Mouse (Mus musculus) cerebellum, adult 11 months (tissue): ENCODE measurements around the gene Gbgt1.
A peak's percentile ranks its signal among the peaks of the same experiment; 100 is the strongest.

Experiments
- DNase-seq: peaks from one replicate; pipeline ENCODE4 v3.0.0; 2022

Gbgt1 gene

GRCm38 (mm10) chr2:28530311-28530710 lies 33.6 kb downstream of the Gbgt1 start:
- DNase-seq = no peak

- DNase-seq = peak; percentile 86
Measured at GRCm38 (mm10) chr2:28532938-28533771, 36.5 kb downstream of the Gbgt1 start.

GRCm38 (mm10) chr2:28533901-28534435 lies 37.3 kb downstream of the Gbgt1 start:
- DNase-seq = no peak

DNA sequence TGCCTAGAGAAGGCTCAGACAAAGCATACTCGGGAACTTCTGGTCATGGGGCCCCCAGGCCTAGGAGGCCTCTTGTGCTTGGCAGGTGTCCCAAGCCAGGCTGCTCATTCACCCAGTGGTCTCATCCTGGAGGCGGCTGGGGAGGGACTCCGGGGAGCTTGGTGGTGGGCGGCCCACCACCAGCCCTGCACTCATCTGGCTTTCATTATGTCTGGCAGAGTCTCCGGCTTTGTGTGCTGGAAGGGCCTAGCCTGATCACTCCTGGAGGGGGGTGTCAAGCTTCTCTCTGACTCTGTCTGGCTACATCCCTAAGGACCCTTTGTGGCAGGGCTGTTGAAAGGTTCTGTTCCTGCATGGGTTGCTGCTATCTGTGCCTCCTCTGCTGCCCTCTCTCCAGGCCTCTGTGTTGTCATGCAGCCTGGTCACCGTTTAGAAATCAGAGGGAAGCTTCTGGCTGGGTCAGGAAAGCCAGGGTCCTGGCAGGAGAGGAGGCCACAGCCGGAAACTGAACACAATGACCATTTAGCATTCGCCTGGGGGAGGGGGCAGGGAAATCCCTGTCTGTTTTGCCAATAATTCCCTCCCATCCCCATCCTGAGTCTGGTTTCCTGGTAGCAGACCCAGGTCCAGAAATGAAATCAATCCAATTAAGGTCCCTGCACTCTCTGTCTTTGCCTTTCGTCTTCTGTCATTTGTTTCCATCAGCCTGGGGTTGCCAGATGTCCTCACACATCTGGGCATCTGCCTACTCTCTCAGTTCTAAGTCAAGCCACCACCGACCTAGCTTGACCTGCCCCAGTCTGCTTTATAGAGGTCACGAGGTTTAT lies 38.0 kb downstream of the Gbgt1 start:
- peak; percentile 57 for DNase-seq

GRCm38 (mm10) chr2:28535263-28535540 lies 38.5 kb downstream of the Gbgt1 start:
- no peak for DNase-seq

DNA sequence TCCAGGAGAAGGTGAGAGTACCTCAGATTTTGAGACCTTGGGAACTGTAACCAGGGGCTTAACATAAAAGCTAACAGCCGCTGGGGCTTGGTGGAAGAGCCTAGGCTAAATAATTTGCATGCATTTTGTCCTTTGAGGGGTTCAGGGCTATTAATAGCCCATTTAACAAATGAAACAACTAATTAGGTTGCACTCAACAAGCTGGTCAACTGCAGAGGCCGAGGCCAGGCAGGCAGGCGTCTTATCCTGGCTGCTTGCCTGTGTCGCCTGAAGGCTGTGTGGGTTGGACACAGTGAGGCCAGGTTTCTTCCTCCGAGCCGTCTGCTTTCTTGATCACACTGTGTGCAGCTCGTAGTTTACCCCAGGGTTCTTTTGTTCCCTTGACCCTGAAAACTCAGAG lies 39.0 kb downstream of the Gbgt1 start:
- peak; percentile 76 for DNase-seq

DNA sequence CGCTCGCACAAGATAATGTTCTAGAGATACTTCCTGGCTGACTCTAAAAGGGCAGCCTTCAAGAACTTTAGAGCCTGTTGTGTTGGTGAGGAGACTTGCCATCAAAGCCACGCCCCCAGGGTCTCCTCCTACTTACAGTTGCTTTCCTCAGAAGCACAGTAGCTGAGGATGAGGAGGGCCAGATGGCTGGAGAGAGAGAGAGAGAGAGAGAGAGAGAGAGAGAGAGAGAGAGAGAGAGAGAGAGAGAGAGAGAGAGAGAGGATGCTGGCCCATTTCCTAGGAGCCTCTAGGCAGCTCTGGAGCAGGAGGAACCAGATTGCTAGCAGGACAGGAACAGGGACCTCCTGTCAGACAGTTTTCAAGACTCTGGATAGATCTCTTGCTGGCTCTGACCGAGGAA lies 39.5 kb downstream of the Gbgt1 start:
- peak; percentile 41 for DNase-seq

DNA sequence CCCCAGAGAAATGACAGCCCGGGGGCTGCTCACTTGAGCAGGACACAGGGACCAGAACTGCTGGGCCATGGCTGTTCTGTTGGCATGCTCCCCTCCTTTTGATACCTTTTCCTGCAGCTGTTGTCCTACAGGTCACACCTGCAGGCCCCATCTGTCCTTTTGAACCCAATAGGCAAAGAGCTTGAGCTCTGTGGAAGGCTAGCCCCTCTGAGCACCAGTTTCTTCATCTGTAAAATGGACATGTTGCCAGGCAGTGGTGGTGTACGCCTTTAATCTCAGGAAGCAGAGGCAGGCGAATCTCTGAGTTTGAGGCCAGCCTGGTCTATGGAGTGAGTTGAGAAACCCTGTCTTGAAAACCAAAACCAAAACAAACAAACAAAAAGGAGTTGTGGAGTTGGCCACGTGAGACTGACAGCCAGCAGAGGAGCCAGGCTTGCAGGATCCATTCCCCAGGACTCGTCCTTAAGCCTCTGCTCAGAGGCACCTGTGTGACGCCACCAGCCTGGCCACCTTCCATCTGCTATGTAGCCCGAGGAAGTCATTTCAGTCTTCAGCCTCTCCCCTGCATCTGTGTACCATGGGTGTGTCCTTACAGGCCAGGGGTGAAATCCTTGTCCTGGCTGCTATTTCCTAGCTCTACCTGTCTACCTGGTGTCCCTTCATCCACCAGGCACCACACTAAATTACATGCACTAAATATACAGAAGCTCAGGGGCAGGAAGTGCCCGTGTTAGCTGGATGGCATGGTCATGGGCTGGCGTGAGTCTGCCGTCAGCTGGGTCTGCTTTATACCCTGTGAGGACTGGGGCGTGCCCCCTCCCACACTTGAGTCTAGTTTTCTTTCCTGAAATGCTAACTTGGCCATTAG lies 40.3 kb downstream of the Gbgt1 start:
- peak; percentile 46 for DNase-seq

GRCm38 (mm10) chr2:28537634-28537920 lies 40.9 kb downstream of the Gbgt1 start:
- DNase-seq = no peak

DNA sequence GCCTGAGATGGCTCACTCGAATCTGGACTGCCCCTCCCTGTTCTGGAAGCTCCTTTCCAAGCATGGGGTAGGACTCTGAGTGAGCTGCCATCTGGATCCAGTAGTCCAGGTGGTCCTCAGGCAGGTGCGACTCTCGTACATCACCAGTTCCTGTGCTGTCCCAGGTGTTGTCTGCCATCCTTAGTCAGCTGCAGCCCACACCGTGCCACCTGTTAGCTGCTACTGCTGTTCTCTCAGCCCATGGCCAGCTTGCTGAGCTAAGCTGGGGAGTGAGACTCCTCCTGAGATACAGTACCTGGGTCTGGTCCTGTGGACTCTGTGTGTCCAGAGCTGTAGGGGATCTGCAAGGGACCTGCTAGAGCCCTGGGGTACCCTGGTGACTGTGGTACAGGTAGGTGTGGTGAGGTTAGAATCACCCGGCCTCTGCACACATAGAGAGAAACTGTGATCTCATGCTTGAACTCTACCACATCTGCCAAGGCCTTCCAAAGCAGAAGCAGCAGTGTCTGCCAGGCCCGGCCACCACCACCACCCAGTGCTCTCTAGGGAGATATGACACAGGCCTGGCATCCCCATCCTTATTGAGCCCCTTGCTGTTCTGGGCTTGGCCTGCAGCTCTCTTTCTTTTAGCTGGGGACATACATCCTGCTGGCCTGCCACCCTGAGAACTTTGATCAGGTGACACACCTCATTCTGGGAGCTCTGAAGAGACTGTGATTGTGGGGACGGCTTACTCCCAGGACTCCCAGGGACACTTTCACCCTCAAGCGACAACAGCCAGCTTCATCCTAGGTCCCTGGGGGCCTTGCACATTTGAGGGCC lies 41.5 kb downstream of the Gbgt1 start:
- DNase-seq = peak; percentile 37

DNA sequence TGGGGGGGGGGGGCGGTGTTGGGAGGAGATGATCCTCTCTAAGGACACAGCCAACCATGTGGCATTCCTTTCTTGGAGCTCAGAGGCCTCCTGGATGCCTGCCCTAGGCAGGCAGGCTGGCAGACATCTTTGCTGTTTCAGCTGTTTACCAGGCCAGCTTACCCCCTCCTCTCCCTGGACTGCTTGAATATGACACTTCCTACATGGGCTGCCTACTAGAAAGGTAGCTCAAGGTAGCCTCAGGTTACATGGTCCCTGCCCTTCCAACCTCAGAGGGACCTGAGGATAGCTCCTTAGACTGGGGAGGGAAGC lies 42.1 kb downstream of the Gbgt1 start:
- peak; percentile 33 for DNase-seq

DNA sequence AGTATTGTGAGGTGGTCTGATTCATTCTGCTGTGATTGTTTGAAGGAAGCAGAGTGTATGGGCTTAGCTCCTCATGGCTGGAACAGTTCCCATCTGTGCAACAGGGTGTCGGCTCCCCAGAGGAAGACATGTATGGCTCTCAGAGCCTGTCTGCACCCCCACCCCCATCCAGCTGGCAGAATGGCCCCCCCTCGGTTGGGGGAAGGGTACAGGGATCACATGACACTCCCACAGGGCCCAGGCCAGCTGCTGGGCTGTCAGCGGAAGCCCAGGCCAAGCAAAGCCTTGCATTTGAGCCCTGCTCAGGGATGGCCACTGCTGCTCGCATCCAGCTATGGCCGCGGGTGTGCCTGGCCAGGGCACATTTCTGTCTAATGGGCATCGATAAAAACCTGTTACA lies 42.5 kb downstream of the Gbgt1 start:
- peak; percentile 58 for DNase-seq

DNA sequence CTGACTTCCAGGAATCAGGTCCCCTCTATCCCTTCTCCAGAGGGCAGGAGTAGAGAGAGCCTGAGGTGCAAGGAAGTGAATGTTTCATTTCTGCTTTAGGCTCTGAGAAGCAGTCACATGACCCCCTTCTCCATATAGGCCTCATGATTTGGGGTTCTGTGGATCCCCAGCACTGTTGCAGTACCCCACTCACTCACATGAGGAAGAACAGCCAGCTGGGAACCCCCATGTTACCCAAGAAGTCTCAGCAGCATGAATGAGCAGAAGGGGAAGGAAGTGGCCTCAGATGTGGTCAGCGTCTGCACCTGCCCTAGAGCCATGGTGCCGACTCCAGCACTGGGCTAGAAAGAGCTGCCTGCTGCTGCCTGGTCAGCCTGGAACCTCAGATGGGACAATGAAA lies 43.3 kb downstream of the Gbgt1 start:
- DNase-seq = no peak

DNA sequence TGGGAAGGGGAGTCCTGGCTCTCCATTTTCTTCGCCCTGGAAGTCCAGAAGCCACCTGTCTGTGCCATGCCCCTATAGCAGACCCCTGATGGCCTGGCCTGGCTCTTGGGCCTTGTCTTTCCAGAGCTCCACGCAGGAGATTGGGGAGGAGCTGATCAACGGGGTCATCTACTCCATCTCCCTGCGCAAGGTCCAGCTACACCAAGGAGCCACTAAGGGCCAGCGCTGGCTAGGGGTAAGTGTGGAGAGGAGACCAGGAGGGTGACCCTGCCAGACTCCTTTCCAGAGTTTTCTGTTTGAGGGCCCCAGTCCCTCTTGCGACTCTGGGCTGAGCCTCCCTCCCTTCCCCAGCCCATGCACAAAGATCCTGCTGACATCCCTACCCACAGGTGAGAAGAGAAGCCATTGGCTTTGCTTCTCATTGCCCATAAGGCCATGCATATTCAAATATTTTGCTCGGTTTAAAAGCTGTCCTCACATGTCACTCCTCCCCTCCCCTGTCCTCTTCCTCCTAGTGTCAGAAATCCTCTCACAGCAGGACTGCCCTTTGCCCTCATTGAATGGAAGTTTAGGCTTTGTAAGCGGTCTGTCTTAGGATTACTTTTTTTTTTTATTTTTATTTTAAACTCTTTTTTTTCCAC lies 44.0 kb downstream of the Gbgt1 start:
- DNase-seq = peak; percentile 16

DNA sequence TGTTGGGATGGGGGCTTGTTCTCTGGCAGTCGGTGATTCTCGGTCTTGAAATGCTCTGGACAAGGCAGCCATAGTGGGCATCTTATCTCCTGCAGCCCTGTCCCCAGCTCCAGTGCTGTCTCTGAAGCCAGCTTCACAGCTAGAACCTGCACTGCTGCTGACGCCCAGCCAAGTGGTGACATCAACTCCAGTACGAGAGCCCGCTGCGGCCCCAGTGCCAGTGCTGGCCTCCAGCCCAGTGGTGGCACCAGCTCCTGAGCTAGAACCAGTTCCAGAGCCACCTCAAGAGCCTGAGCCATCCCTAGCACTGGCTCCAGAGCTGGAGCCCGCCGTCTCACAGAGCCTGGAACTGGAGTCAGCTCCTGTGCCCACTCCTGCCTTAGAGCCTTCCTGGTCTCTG lies 47.2 kb downstream of the Gbgt1 start:
- DNase-seq = peak; percentile 90

DNA sequence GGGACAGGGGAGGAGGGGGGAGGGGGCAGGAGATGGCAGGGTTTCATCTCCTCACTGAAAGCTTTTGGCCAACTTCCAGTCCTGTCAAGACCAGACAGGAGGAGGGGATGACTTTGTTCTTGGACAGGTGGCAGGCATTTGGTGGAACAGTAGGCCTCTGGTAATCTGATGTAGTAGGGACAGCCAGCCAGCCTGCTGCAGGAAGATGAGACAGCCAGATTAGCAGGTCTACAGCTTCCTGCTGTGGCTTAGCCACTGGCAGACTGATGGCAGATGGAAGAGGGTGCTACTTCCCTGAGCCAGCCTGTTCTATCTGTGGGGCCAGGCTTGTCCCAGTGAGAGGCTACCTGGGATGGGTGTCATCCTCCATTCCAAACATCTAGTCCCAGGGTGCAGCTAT lies 49.3 kb downstream of the Gbgt1 start:
- DNase-seq = peak; percentile 67

DNA sequence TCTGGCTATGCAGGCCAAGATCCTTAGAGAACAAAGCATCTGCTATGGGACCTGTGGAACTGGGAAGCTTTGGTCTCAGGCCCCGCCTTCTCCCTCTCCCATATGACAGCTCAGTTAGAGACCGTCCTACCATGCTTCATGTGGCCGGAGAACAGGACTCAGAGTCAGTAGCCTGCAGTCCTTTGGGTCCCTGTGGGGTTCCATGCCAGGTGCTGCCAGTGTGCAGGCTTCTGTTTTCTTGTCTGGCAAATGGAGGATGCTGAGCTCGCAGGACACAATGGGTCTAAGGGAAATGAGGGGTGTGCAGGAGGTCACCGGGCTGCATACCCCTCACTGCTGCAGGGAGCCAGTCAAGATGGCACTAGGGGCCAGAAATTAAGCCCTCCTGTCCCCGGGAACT lies 49.9 kb downstream of the Gbgt1 start:
- DNase-seq = peak; percentile 31

- peak; percentile 84 for DNase-seq
Measured at GRCm38 (mm10) chr2:28547237-28548172, 50.8 kb downstream of the Gbgt1 start.

DNA sequence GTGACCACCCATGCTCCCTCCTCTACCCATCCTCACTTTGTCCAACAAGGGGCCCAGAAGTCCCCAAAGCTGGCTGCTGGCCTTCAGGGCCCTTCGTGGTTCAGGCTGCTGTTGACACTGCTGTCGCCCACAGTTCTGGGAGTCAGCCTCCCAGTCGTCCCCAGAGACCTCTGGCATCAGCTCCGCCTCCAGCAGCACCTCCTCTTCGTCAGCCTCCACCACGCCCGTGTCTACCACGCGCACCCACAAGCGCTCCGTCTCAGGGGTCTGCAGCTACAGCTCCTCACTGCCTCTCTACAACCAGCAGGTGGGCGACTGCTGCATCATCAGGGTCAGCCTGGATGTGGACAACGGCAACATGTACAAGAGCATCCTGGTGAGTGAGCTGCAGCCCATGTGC lies 52.5 kb downstream of the Gbgt1 start:
- DNase-seq = peak; percentile 21

DNA sequence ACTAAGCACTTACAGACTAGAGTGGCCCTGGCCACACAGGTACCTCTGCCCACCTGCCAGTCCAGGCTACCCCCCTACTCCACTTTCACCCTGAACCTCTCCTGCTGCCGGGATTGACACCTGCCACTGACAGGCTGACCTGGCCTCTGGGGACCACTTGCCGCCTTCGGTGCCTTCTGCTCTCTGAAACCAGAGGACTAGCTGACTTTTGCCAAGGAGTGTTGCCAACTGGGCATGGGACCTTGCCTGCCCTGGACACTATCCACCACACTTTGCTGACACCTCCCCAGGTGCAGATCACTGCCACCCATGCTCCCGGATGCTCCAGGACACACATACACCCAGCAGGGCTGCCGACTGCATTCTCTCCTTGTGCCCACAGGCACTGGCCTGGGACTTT lies 55.6 kb downstream of the Gbgt1 start:
- DNase-seq = peak; percentile 22
